Mouse (Mus musculus) layer of hippocampus, postnatal 14 days (tissue): ENCODE results near the gene Creb3l1. TPM values are rescaled to one million over a fixed set of nuclear protein-coding genes. Genes with fewer than 3 reads are reported as not detected.

ENCODE experiments used
- DNase-seq, 2 experiments: peaks; one replicate each; pipeline ENCODE4 v3.0.0; 2021 to 2022; ENCODE audit warnings: low spot score in 2 of 2, mixed read lengths in 1 of 2
- microRNA-seq, 2 experiments: library from miRNA; unstranded; fragments of <30 nt; microRNA quantifications; one replicate each; pipeline ENCODE4 v1.2.0; 2021
- total RNA-seq, 2 experiments: library from RNA; stranded (reverse); gene quantifications; 2 replicates each; pipeline ENCODE4 v1.2.3; 2021

Creb3l1 gene
- total RNA-seq, 2 experiments from 2014 or later = 5.9 to 8.0 TPM

DNA sequence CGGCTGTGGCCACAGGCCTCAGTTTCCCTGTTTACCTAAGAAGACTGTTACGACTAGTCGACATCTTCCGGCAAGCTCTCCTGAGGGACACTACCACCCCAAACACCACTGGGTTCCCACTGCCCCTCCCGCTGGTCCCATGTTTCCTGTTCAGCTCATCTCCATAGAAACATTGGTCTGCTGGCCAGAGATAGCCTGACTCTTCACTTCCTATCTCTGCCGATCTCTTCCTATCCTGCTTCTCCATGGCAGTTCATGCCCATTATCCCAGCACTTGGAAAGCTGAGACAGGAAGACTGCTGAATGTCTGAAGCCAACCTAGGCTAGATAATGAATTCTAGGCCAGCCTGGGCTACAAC, 76.2 kb downstream of the Creb3l1 start:
- no peak for DNase-seq

- no peak for DNase-seq
These were observed 76.7 kb downstream of the Creb3l1 start for GRCm38 (mm10) chr2:91947397-91948150.

GRCm38 (mm10) chr2:91946836-91947235, 77.5 kb downstream of the Creb3l1 start:
- no peak for DNase-seq

GRCm38 (mm10) chr2:91945483-91945882, 78.8 kb downstream of the Creb3l1 start, which contains the start of gene Gm9821:
Gm9821 (plus strand) TSS chr2:91945703.
- no peak for DNase-seq

- peak; percentile 79 to 84 for DNase-seq
These were observed 79.9 kb downstream of the Creb3l1 start for GRCm38 (mm10) chr2:91944170-91944950.

- no peak for DNase-seq
These were observed 81.9 kb downstream of the Creb3l1 start for GRCm38 (mm10) chr2:91942356-91942755.

DNA sequence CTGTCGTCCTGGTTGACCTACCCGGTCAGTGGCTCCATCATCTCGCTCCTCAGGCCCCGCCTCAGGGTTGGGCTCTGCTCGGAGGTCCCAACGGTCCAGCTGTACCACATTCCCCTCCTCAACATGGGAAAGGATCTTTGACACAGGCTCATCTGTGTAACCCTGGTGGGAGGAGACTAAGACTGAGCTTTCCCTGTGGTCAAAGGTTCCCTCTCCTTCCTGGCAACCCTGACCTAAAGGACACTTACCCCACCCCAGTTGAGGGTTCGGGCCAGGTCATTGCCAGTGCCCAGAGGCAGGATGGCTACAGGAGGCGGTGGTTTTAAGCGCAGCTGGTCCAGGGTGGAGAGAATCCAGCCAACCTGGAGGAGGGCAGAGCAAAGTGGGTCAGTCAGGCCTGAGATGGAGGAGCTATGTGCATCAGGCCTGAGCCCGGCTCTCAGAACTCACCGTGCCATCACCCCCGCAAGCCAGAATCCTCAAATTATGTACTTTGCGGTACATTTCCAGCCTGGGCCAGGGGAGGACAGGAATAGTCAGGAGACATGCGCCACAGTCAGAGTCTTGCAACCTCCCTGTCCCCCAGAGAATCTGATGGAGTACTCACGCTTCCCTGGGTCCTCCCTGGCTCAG, 84.9 kb downstream of the Creb3l1 start:
- DNase-seq = no peak

- DNase-seq = no peak
These were observed 88.1 kb downstream of the Creb3l1 start for GRCm38 (mm10) chr2:91936154-91936553.

DNA sequence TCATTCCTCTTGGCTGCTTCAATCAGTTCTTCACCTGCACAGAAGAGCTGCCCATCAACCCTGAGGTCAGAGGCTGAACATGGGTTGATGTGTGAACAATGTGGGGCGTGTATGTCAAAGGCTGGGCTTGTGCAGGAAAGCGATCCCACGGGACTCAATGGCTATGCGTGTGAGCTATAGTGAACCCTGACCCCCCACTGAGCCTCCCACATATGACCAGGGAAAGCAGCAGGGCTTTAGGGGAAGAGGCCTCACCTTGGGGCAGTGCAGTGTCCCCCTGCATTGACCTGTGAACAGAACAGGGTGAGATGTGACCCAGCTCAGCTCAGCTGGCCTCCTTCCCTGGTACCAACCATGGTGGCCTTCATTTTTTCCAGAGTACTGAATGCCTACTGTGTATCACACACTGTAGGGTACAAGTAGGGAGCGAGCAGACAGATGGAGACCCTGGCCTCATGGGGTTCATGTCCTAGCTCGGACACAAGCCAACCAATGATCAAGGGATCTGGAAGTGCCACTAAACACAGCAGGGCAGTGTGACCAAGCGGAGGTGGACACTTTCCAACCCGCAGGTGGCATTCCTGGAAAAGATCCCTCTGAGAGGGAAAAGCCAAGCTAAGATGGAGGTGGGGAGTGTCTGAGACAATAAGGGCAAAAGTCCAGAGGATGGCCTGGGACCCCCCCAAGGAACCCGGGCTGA, 89.3 kb downstream of the Creb3l1 start:
- DNase-seq = no peak

DNA sequence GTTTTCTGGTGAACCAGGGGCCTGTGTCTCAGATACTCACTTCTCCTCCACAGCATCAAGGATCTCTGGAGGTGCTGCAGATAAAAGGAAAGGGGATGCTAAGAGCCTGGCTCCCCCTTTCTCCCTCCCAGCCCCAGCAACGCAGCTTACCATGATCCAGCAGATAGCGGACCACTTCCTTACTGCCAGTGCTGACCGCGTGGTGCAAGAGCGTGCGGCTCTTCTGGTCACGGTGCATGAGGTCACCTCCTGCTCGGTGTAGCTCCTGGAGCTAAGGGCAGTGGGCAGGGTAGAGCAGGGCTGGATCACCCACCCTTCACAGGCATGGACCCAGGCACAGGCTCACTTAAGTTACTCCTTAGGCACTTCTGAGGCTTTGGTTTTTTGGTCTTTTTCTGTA, 90.3 kb downstream of the Creb3l1 start:
- DNase-seq = no peak

- no peak for DNase-seq
These were observed 90.8 kb downstream of the Creb3l1 start for GRCm38 (mm10) chr2:91933471-91933870.

- no peak for DNase-seq
These were observed 91.5 kb downstream of the Creb3l1 start for GRCm38 (mm10) chr2:91932737-91933350.

Small RNA genes lying within 50 kb of the gene (microRNA-seq; reads per million reads assigned to microRNA genes)
- 0 reads per million in 2 experiments for gene Mir6999

Other genes with a start within 250 kb of the Creb3l1 start
- gene Chrm4, start 97.3 kb downstream of the Creb3l1 start, total RNA-seq = 10 to 100 TPM; 15.1 to 21.2 TPM
- 10 to 100 TPM; 39.5 to 40.9 TPM for gene Mdk, start 92.2 kb downstream of the Creb3l1 start, total RNA-seq
- gene Gm9821, start 78.8 kb downstream of the Creb3l1 start, total RNA-seq = not detected
- gene Dgkz, start 48.6 kb downstream of the Creb3l1 start, total RNA-seq = 100 to 1,000 TPM; 391 to 416 TPM
- 10 to 100 TPM; 81.7 to 90.1 TPM for gene Phf21a, start 68.6 kb upstream of the Creb3l1 start, total RNA-seq